Mouse (Mus musculus): ENCODE results near the gene Ppfibp2.

Gene Ppfibp2

DNA sequence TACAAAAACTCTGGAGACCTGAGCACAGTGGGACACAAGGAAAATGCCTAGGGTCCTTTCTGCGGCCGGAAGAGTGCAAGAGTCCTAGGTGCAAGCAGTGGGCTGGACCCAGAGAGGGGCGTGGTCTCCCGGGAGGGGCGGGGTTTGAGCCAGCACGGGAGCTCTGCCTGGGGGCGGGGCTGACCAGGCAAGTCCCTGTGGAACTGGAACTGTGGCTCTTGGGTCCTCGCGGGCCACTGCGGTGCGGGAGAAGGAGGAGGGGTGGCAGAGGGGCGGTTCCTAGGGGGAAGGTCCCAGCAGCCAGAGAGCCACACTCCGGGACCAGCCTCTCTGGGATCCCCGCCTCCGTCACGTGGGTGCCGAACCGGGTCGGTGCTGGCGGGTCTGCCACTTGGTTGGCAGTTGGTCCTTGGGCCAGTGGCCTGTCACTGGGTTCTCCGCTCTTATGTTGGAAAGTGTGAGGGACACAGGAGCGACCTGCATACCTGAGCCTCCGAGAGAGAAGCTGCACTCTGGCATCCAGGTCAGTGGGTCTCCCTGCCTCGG is at the start of gene Ppfibp2:
Ppfibp2 (plus strand) TSS at position 351 of the 546 bp plus-strand sequence.
- DNase-seq (ENCODE audit: low read depth, low spot score), result peak; percentile 94

DNA sequence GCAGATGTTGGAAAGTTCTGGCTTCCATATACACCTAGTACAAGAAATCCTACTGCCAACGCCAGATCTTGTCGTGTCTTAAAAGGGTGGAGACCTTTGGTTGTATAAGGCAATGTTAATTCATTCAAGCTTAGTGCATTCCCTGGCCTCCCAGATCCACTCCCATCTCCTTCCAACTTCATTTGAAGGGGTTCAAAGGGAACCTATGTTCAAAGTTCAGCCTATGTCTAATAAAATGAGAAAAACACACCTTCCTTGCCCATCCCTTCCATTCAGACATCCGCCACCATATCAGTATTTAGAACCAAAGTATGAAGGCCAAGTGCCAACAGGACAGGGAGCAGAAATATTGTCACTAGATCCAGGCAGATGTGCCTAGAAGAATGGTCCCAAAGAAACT is 47.1 kb upstream of the Ppfibp2 start:
- no peak for DNase-seq (ENCODE audit: low read depth, low spot score)

DNA sequence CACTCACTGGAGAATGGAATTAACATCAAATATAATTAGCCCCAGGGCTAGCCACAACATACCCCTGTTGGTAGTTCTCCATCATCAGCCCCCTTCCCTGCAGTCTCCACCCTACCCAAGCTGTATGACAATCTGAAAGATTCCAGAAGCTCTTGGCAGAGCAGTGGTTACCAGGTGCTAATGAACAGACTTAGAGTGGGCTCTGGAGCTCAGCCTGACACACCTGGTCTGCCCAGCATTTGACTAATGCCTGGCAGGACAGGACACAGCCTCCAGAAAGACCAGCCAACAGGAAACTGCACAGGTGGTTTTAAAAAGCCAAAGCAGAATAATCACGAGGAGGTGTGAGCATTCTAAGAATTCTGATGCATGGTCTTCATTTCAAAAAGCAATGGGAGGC is 41.5 kb upstream of the Ppfibp2 start:
- DNase-seq (ENCODE audit: low read depth, low spot score), result peak; percentile 59

DNA sequence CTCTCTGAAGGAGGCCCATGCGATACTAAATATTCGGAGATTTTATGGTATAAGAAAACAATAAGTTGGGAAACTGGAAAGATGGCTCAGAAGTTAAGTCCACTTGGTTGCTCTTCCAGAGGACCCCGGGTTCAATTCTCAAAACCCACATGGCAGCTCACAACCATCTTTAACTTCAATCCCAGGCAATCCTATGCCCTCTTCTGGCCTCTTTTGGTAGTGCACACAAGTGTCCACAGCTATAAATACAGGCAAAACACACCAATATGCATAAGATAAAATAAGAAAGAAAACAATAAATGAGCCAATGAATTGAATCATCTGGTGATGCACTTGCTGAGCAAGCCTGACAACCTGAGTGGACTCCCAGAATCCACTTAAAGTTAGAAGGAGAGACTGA is 39.1 kb upstream of the Ppfibp2 start:
- peak; percentile 36 for DNase-seq (ENCODE audit: low read depth, low spot score)

DNA sequence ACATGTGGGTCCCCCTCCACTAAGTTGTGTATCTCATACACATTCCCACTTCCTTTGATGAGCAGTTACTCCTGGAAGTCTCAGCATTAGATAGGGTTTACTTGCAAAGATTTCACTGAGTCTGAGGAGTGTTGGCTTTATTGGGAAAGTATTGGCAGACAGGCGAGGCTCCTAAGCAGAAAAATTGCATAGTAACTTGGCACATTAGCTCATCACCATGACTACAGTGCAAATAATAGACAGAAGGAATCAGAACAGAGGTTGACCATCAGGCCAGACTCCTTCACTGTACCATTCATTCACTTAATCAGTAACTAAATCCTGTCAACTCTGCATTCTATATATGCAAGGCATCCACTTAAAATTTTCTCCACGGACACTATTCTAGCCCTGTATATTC is 34.3 kb upstream of the Ppfibp2 start:
- DNase-seq (ENCODE audit: low read depth, low spot score), result no peak

DNA sequence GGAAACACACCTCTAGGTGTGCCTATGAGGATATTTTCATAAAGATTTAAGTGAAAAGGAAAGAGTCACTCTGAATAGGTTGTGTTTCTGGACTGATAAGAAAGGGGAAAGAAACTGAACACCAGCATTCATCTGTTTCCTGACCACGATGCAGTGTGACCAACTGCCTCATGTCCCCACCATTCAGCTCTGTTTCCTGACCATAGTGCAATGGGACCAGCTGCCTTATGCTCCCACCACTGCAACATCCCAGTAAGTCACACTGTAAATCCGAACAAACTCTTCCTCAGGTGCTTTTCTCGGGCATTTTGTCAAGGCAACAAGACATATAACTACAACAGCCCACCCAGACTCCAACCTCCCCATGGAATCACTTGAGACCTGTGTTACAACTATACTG is 33.4 kb upstream of the Ppfibp2 start:
- DNase-seq (ENCODE audit: low read depth, low spot score), result no peak

DNA sequence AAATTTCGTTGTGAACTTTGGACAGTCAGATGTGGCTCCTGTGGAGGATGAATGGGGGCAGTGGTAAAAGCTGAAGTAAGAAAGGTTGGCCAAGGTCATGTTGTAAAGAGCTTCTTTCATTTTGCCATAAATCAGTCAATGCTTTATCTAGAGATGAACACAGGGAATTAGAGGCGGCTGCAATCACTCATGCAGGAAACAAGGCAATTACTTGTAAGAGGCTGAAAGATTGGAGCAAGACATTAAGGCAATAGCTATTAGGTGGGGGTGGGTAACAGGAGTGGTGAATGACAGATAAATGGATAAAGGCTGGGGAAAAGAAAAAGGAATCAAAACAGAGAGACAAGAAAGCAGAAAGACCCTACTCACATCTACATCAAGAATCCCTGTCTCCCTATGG is 31.3 kb upstream of the Ppfibp2 start:
- no peak for DNase-seq (ENCODE audit: low read depth, low spot score)

DNA sequence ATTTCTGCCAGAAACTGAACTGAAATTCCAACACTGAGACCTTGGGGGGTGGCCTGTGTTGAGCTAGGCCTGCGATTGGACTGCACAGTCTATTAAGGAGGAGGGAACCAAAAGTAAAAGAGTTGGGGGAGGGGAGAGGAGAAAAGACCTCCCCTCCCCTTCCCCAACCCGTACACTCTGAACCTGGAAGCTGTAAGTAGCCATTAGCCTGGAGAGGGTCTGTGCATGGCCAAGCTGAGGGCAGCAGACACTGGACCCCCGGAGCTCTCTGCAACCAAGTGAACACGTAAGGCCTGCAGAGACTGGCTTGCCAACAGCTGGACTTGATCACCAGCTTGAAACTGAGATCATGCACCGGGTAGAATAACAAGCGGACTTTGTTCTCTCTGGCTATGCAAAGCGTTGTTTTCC is 27.7 kb upstream of the Ppfibp2 start, which contains the start of gene Olfml1:
Olfml1 (plus strand) TSS at position 186 of the 411 bp plus-strand sequence.
- DNase-seq (ENCODE audit: low read depth, low spot score), result no peak

DNA sequence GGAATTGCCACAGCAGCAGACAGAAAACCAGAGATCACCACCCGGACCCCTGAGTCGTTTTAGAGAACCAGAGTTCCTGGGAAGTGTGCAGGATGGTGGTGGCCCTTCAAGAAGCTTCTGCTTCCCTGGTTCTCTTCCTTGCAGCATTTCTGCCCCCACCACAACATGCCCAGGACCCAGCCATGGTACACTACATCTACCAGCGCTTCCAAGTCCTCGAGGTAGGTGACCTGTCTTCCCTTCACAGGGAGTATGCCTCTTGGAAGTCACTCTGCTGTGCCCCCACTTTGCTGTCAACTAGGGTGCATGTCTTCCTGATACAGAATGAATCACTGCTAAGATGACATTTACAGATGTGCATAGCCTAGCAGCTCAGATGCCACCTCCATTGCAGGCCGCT is 27.3 kb upstream of the Ppfibp2 start:
- no peak for DNase-seq (ENCODE audit: low read depth, low spot score)

DNA sequence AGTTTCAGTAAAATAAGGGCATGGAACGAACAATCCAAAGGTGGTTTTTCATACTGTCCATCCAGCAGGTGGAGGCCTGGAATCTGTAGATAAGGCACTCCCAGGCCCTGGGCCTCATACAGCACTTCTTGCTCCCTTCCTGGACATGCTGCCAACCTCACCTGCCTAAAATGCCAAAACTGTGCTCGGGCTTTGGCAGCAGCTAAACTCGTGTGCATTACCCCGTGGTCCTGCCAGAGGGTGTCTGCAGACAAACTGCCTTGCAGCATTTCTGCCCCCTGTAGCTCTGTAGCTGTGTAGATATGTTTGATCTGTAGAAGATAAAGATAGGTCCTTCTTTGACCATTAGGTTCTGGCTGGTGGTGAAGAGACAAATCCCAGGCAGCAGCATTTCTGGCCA is 26.0 kb upstream of the Ppfibp2 start:
- DNase-seq (ENCODE audit: low read depth, low spot score), result no peak

DNA sequence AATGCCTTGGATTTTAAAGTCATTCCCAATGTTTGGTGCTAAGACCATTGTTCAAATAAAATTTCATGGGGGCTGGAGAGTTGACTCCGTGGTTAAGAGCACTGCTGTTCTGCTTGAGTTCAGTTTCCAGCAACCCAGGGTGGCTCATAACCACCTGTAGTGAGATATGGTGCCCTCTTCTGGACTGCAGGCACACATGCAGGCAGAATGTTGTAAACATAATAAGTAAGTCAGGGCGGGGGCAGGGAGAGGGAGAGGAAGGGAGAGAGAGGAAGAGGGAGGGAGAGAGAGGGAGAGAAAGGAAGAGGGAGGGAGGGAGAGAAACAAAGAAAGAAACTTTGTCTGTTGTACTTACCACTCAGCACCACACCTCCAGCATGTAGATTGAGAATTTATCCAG is 21.2 kb upstream of the Ppfibp2 start:
- DNase-seq (ENCODE audit: low read depth, low spot score), result peak; percentile 68

DNA sequence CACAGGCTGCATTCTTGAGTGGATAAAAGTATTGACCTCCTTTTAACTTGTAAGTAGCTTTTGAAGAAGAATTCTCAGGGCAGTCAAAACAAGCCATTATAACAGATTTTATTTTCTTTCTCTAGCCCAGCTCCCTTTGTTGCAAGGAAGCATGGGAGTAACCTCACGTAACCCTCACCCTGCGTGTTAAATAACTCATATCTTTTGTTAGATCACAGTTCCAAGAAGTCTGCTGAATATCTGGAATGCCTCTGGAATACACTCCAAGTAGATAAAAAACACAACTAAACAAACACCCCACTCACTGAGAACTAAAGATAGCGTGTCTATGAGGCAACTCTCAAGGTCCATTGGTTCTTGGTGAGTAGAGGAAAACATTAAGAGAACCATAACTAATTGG is 20.7 kb upstream of the Ppfibp2 start:
- DNase-seq (ENCODE audit: low read depth, low spot score), result no peak

DNA sequence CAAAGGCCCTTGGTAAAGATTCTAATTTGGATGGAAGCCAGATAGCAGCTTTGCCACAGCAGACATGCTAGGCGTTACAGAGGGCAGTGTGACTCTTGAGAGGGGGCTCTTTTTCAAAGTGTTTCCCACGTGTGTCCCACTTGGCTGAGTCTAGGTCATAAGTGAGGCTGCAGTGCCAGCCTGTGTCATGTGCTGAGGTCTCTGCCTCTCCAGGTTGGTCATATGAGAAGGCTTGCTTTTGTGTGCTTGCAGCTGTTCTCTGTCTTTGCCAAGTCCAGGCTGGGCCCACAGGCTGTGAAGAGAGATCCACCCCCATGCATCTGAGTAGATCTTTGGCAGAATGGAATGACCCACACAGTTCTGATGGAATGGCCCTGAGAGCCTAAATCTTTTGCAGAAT is 2.4 kb upstream of the Ppfibp2 start:
- no peak for DNase-seq (ENCODE audit: low read depth, low spot score)

DNA sequence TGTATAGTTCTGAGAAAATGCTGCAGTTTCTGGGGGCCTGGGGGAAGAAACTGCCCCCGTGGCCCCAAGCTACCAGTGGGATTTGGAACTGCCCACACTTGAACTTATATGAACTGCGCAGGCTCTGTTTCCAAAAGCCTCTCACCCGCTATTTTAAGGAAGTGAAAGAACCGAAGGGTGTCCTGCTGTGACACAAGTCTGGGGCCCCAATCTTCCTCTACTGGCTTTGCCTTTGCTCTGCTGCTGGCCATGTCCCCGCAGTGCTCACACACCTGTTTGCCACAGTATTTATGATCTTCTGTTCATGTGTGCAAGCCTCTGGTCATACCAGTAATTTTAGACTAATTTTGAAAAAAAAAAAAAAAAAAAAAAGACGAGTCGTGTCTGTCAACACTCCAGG is 1.1 kb upstream of the Ppfibp2 start:
- DNase-seq (ENCODE audit: low read depth, low spot score), result peak; percentile 28

DNA sequence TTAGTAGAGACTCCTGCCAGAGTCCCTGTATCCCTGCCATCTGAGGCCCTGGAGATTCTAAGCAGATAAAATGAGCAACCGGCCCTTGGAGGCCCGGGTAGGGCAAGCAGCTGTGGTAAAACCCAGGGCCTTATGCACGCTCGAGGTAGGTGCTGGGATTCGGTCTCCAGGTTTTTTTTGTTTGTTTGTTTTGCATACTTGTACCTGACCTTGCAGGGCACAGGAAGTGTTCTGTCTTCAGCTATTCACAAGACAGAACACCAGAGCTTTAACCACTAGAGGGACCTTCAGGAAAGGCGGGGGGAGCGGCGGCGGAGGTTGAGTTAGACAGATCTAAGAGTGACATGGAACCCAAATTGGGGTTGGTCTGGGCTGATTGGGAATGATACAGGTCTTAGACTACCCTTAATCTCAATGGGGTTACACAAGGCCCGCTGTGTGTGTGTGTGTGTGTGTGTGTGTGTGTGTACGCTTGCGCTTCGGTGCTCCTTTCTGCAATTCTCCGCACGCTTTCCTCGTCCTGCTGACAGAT is 616 bp upstream of the Ppfibp2 start:
- DNase-seq (ENCODE audit: low read depth, low spot score), result peak; percentile 87

DNA sequence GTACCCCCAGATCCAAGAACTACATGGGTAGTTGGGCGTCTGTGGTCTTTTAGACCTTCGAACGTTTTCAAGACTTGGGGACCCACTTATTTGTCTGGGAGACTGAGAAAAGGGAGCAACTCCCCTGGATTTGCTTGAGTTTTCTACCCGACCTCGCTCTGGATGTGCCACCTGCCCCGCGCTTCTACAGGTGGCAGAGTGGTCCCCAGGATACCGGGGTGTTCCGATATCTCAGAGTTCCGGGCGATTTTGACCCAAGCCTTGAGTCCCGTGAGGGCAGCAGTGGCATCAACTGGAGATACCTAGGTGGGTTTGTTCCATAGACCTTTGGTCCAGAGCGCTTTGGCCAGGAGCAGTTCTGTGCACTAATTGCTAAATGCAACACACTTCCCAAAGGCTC is 419 bp downstream of the Ppfibp2 start:
- DNase-seq (ENCODE audit: low read depth, low spot score), result no peak

DNA sequence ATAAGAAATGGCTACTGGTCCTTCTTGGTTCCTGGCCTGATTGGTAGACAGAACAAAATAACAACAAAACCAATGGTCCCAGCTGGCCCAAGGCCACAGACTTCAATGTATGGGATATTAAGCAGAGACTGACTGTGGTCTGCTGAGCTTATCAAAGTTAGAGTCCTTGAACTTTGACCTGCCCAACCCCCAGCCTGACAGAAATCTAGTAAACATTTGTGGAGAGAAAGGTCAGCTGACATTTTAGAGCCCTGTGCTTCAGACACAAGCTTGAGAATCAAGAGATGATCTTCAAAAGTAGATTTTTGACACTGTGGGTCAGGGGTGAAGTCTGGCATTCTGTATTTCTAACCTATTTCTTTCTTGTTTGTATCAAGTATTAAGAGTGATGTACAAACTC is 1.7 kb downstream of the Ppfibp2 start:
- no peak for DNase-seq (ENCODE audit: low read depth, low spot score)

DNA sequence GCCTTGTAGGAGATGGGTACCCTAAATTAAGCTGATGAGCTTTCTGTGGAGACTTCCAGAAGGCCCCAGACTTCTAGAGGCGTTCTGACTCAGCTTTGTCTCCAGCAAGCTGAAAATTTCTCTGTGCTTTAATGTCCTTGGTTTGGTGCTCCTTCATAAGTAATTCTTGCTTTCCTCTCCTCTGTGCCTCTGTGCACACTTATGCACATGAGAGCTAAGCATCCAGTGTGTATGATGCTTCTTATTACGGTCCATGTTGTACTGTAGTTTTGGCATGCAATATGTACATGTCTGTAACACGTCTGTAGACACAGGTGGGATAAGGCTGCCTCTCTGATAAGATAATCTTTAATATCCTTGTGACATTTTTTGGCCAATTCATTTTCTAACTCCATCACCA is 2.9 kb downstream of the Ppfibp2 start:
- no peak for DNase-seq (ENCODE audit: low read depth, low spot score)

DNA sequence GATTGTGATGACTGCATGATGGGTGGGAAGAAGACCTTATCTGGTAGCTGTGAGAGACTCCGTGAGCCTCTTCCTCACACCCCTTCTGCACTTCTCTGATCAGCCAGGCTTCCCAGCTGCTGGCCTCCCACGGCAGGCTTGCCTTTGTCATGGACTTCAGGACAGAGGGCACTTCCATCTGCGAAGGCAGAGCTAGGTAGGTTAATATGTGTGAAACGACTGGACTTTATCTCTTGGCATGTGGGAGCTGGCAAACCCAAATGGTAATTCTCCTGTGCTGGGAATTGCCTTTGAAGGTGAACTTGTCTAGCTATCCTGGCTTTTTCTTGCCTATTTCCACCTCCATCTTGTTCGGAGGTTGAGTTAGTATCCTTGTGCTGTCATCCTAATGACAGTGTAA is 5.6 kb downstream of the Ppfibp2 start:
- DNase-seq (ENCODE audit: low read depth, low spot score), result no peak

DNA sequence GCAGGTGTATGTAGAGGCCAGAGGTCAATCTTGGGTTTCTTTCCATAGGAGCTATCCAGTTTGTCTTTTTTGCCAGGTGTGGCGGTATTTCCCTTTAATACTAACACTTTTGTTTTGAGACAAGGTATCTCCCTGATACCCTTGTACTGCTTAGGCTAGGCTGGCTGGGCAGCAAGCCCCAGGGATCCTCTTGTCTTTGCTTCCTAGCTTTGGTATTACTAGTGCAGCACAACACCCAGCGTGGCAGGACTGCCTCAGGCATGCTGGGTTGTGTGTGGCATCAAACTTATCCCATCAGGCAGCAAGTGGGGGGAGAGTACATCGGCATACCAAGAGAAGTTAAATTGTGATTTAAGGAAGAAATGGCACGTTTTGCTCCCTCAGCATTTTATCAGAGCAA is 7.5 kb downstream of the Ppfibp2 start:
- no peak for DNase-seq (ENCODE audit: low read depth, low spot score)

DNA sequence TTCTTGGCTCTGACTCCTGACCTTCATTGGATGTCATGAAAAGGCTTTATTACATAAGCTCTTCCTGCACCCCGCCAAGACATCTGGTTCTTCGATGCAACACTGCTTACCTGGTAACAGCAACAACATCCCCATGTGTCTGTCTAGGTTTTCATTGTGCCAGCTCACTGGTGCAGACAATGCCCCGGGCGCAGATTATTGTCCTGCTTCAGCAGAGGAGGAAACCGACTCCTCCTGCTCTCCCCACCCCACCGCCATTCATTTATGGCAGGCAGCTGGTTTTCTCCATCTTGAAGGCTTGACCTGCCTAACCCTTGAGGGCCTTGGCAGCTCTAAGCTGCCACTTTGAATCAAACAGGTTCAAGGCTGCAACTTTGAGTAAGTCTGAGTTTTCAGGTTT is 7.9 kb downstream of the Ppfibp2 start:
- DNase-seq (ENCODE audit: low read depth, low spot score), result no peak

DNA sequence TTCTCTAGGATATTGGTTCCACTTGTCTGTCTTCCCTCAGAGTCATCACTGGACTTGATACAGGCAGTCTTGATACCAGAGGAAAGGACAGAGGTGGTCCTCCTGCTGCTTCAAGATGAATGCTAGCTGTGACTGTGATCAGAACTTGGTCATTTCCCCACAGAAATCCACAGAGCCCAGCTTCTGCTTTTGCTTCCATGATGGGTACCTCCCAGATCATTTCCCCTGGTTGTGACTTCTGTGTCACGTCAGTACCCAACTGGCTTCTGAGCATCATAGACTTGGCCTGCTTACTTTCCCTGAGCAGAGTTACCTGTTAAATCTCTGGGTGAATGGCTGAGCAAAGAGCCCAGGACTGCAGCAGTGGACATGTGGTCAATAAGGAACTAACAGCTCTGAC is 12.8 kb downstream of the Ppfibp2 start:
- DNase-seq (ENCODE audit: low read depth, low spot score), result no peak

DNA sequence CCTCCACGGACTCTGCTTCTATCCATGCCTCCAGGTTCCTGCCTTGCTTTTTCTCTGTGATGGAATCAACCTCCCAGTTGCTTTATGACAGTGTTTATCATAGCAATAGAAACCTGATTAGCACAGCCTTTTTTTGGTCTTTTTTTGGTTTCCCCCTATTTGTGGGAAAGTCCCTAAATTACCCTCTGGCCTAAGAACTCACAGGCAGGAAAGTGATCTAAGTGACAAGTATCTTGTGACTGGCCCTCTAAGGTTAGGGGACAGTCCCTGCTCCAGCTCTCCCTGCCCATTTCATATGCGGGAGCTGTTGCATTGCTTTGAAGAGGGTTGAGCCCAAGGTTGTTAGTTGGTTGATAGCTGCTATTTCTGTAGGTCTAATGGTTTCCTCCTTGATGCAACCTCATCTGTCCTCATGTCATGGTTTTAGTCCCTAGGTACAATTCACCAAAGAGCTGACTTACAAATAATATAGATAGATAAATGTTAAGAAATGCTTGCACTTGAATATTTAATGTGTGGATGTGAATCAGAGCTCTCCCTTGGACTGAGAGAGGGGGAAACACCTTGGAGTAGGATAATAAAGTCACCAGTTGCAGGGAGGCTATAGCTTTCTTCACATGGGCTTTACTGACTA is 14.7 kb downstream of the Ppfibp2 start:
- no peak for DNase-seq (ENCODE audit: low read depth, low spot score)

DNA sequence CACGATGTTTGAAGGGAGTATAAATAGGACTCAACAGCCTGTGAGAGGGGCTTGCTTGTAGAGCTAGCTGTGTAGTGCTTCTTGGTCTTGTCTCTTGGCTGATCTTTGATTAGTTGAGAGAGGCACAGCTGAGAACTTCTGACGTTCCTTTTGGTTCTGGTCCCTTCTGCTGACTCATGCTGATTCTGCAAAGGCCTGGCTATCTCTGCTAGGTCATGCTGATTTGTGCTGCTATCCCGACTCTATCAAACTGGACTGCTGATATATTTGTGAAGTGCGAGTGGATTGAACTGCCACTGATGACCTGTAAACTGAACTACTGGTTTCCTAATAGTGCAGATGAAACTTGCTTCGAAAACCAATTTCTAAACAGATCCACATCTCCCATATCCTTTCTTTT is 15.9 kb downstream of the Ppfibp2 start:
- DNase-seq (ENCODE audit: low read depth, low spot score), result no peak
